Mouse (Mus musculus) neural tube, embryonic 11.5 days (tissue): ENCODE measurements around the gene B3galt2. TPM values are rescaled to one million over a fixed set of nuclear protein-coding genes. Genes with fewer than 3 reads are reported as not detected.
"Not testable (repeated sequence)": the region's sequence is repeated elsewhere in the genome, so short reads cannot be mapped to it uniquely, and the experiment has no call there.

Source experiments
- ATAC-seq: fragments of 200-750 bp; cut with Nextera tagmentation; 2 replicates; pipeline ENCODE4 v1.8.0; 2017; ENCODE audit warnings: moderate number of reproducible peaks, mild to moderate bottlenecking, moderate TSS enrichment, moderate library complexity; ENCODE audit not compliant: insufficient read depth, low FRiP score, low TSS enrichment
- DNase-seq: peaks from one replicate; pipeline ENCODE4 v3.0.0-alpha.2; 2015; ENCODE audit warnings: low spot score
- H3K27ac ChIP-seq: fragments of 300-500 bp; sonication (generic); 2 replicates; pipeline ENCODE4 v1.5.1; 2014; ENCODE audit warnings: low read depth, mild to moderate bottlenecking, low read length
- H3K27me3 ChIP-seq: fragments of 300-500 bp; sonication (generic); 2 replicates; pipeline ENCODE4 v1.6.1; 2014; ENCODE audit warnings: mild to moderate bottlenecking, low read length, mixed read lengths; ENCODE audit not compliant: control insufficient read depth, insufficient read depth
- H3K36me3 ChIP-seq: fragments of 300-500 bp; sonication (generic); 2 replicates; pipeline ENCODE4 v1.6.1; 2014; ENCODE audit warnings: mild to moderate bottlenecking, low read length, moderate library complexity, mixed read lengths; ENCODE audit not compliant: control insufficient read depth, insufficient read depth
- H3K4me1 ChIP-seq: fragments of 300-500 bp; sonication (generic); 2 replicates; pipeline ENCODE4 v1.6.1; 2014; ENCODE audit warnings: low read length, mixed read lengths; ENCODE audit not compliant: control insufficient read depth, insufficient read depth
- H3K4me2 ChIP-seq: fragments of 300-500 bp; sonication (generic); 2 replicates; pipeline ENCODE4 v1.6.1; 2014; ENCODE audit warnings: low read depth, mild to moderate bottlenecking, moderate library complexity
- H3K4me3 ChIP-seq: fragments of 300-500 bp; sonication (generic); 2 replicates; pipeline ENCODE4 v1.5.1; 2014; ENCODE audit warnings: low read depth, low read length
- H3K9ac ChIP-seq: fragments of 300-500 bp; sonication (generic); 2 replicates; pipeline ENCODE4 v1.6.1; 2014; ENCODE audit warnings: mild to moderate bottlenecking, low read length
- H3K9me3 ChIP-seq: fragments of 300-500 bp; sonication (generic); 2 replicates; pipeline ENCODE4 v1.6.1; 2016; ENCODE audit warnings: low read length; ENCODE audit not compliant: control insufficient read depth
- whole genome bisulfite sequencing: fragments of 180-500 bp; shearing (Covaris S2); extraction: QIAGEN DNeasy Blood & Tissue Kit; methylation state at CpG from one replicate; pipeline ENCODE4 v1.1.7; 2014; 5-methylcytosine and 5-hydroxymethylcytosine counted together
- polyA plus RNA-seq: library from polyadenylated mRNA; unstranded; fragments of >200 nt; fragmentation: Nextera tagmentation; extraction: Ambion mirVana; gene quantifications from 2 replicates; pipeline ENCODE4 v1.2.1, GENCODE M21; 2014

The B3galt2 gene
- polyA plus RNA-seq, 1 experiment from 2014 or later = 1.3 TPM

DNA sequence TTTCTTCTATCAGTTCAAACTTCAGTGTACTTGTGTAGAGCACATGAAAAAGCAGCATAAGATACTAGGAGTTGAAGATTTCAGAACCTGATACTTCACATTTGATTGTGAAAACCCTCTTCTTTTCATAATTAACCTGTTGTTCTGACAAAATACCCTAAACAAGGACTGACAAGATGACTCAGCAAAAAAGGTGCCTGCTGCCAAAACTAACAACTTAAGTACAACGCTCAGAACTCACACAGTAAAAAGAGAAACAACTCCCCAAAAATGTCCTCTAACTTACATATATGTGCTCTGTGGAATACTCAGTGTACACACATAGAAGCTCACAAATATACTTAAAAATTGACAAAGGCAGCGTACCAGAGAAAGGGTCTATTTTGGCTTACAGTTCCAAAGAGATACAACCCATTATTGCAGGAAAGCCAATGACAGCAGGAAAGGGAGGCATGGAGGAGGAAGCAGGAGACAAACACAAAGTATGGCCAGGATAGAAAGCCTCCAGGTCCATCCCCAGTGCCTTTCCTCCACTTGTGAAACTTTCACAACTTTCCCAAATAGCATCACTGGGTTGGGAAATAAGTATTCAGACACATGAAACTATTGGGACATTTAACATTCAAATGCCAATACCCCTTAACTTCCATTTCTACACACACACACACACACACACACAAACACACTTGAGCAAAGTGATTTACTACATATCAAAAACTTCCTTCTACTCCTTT, 7.4 kb upstream of the B3galt2 start:
- no peak overlapping the region for H3K4me2 ChIP-seq
- WGBS = 93% methylated on average over 2 of the region's 2 CpGs
- H3K9me3 ChIP-seq = no peaks in the 10 kb centered on the region
- H3K4me3 ChIP-seq = no peak overlapping the region
- H3K36me3 ChIP-seq = no peaks in the 10 kb centered on the region
- DNase-seq (no peak), ATAC-seq (no peak)
- H3K4me1 ChIP-seq = no peaks in the 10 kb centered on the region
- no peak overlapping the region for H3K27ac ChIP-seq
- H3K27me3 ChIP-seq = no peaks in the 10 kb centered on the region
- H3K9ac ChIP-seq = no peak overlapping the region

DNA sequence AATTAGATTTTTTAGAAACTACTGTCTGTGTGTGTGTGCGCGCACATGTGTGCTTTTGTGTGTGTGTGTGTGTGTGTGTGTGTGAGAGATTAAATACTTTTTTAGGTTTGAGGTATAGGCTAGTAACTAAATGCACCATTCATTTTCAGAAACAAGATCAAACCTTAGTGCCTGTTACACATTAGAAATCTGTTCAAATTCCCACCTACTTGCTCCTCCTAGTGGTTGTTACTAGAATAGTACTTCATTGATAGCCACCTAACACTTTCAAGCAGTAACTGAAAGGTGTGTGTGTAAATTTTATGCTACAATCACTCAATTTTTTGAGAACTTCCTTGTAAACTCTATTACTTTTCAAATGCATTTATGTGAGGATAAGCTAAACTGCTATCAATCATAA, 3.8 kb downstream of the B3galt2 start:
- ATAC-seq = peak; percentile 52; the same call in 1 of the 2 replicates
- Histone ChIP-seq H3K36me3 (no peaks in the 10 kb centered on the region), H3K9ac (no peak overlapping the region), H3K4me1 (no peaks in the 10 kb centered on the region), H3K27me3 (no peaks in the 10 kb centered on the region), H3K4me3 (no peak overlapping the region), H3K4me2 (no peak overlapping the region), H3K9me3 (no peaks in the 10 kb centered on the region), H3K27ac (no peak overlapping the region)
- WGBS = 93% methylated on average over 2 of the region's 2 CpGs
- DNase-seq = no peak

- H3K36me3 ChIP-seq = no peaks in the 10 kb centered on the region
- no peaks in the 10 kb centered on the region for H3K9me3 ChIP-seq
- 63% methylated on average over 4 of the region's 4 CpGs for WGBS
- no peak overlapping the region for H3K9ac ChIP-seq
- H3K4me2 ChIP-seq = no peak overlapping the region
- no peak overlapping the region for H3K4me3 ChIP-seq
- H3K4me1 ChIP-seq = no peaks in the 10 kb centered on the region
- no peak for ATAC-seq
- no peaks in the 10 kb centered on the region for H3K27me3 ChIP-seq
- no peak overlapping the region for H3K27ac ChIP-seq
- no peak for DNase-seq
Measured at GRCm38 (mm10) chr1:143645386-143645785, 4.9 kb downstream of the B3galt2 start.

DNA sequence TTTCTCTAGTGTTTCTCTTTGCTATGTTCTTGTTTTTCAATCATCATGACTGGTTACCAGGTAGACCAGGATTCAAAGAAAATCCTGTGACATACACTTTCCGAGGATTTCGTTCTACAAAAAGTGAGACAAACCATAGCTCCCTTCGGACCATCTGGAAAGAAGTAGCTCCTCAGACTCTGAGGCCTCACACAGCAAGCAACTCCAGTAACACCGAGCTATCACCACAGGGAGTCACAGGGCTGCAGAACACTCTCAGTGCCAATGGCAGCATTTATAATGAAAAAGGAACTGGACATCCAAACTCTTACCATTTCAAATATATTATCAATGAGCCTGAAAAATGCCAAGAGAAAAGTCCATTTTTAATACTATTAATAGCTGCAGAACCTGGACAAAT, 5.8 kb downstream of the B3galt2 start:
- no peaks in the 10 kb centered on the region for H3K27me3 ChIP-seq
- 71% methylated on average over 4 of the region's 4 CpGs for WGBS
- H3K4me1 ChIP-seq = no peaks in the 10 kb centered on the region
- ATAC-seq (no peak), DNase-seq (no peak)
- no peak overlapping the region for H3K27ac ChIP-seq
- no peaks in the 10 kb centered on the region for H3K36me3 ChIP-seq
- H3K9me3 ChIP-seq = no peaks in the 10 kb centered on the region
- no peak overlapping the region for H3K4me2 ChIP-seq
- H3K9ac ChIP-seq = no peak overlapping the region
- no peak overlapping the region for H3K4me3 ChIP-seq

DNA sequence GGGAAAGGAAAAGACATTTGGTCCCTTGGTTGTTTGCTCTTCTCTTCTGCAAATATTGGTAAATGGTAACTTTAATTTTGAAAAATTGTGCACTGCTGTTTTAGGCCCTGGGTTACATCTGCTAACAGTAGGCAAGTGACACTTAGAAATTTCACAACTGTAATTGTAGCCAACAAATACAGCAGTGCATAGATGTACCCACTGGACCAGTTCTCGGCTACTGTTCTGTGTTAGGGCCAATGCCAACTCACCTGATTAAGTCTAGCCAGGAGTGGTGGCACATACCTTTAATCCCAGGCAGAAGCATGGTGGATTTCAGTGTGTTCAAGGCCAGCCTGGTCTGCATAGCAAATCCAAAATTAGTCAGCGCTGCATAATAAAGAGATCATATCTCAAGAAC, 9.9 kb downstream of the B3galt2 start:
- H3K4me2 ChIP-seq = no peak overlapping the region
- WGBS = 97% methylated on average over 2 of the region's 2 CpGs
- H3K9ac ChIP-seq = no peak overlapping the region
- no peaks in the 10 kb centered on the region for H3K27me3 ChIP-seq
- no peaks in the 10 kb centered on the region for H3K4me1 ChIP-seq
- DNase-seq (no peak), ATAC-seq (no peak)
- H3K27ac ChIP-seq = no peak overlapping the region
- no peaks in the 10 kb centered on the region for H3K9me3 ChIP-seq
- no peak overlapping the region for H3K4me3 ChIP-seq
- no peaks in the 10 kb centered on the region for H3K36me3 ChIP-seq

- H3K27ac ChIP-seq = no peak overlapping the region
- no peaks in the 10 kb centered on the region for H3K27me3 ChIP-seq
- no peaks in the 10 kb centered on the region for H3K36me3 ChIP-seq
- ATAC-seq (no peak), DNase-seq (no peak)
- no peaks in the 10 kb centered on the region for H3K4me1 ChIP-seq
- 92% methylated on average over 3 of the region's 3 CpGs for WGBS
- no peak overlapping the region for H3K4me2 ChIP-seq
- H3K4me3 ChIP-seq = no peak overlapping the region
- H3K9me3 ChIP-seq = no peaks in the 10 kb centered on the region
- H3K9ac ChIP-seq = no peak overlapping the region
Measured at GRCm38 (mm10) chr1:143653646-143654045, 13.2 kb downstream of the B3galt2 start.

DNA sequence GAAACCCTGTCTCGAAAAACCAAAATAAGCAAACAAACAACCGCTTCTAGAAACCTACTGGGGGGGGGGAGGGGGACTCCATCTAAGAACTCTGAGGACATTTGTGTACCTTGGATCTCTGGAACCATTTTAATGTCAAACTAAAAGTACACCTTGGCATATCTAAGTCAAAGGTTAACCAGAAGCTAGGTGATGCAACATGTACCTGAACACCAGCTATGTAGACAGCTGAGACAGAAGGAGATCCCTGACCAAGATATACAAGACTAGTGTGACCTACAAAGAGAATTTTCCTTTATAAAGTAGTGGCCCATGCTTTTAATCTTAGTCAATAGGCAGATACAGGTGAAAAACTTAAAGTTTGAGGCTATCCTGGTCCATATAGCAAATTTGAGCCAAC, 22.7 kb downstream of the B3galt2 start:
- Histone ChIP-seq H3K27me3 (no peaks in the 10 kb centered on the region), H3K27ac (no peak overlapping the region), H3K4me2 (no peak overlapping the region), H3K9me3 (no peaks in the 10 kb centered on the region), H3K9ac (no peak overlapping the region), H3K4me1 (no peaks in the 10 kb centered on the region), H3K36me3 (no peaks in the 10 kb centered on the region), H3K4me3 (no peak overlapping the region)
- DNase-seq = no peak
- 90% methylated on average over 2 of the region's 2 CpGs for WGBS
- no peak for ATAC-seq

GRCm38 (mm10) chr1:143664786-143665185, 24.3 kb downstream of the B3galt2 start:
- not testable (repeated sequence) for ATAC-seq, H3K9me3 ChIP-seq, DNase-seq, H3K4me2 ChIP-seq, H3K4me3 ChIP-seq, H3K4me1 ChIP-seq, H3K27ac ChIP-seq, H3K27me3 ChIP-seq, H3K9ac ChIP-seq, H3K36me3 ChIP-seq
- WGBS = 94% methylated on average over 4 of the region's 4 CpGs

- Histone ChIP-seq H3K27me3 (no peaks in the 10 kb centered on the region), H3K9me3 (no peaks in the 10 kb centered on the region), H3K27ac (no peak overlapping the region), H3K36me3 (peaks cover 4% of the 10 kb centered on the region), H3K4me2 (no peak overlapping the region), H3K4me3 (no peak overlapping the region), H3K9ac (no peak overlapping the region), H3K4me1 (no peaks in the 10 kb centered on the region)
- no peak for ATAC-seq
- WGBS = 94% methylated on average over 4 of the region's 4 CpGs
- DNase-seq = no peak
Measured at GRCm38 (mm10) chr1:143675734-143676361, 35.4 kb downstream of the B3galt2 start.
